Mouse (Mus musculus): ENCODE measurements around the gene Nav2. TPM values are rescaled to one million over a fixed set of nuclear protein-coding genes. Genes with fewer than 3 reads are reported as not detected.

Nav2 gene
- total and polyA plus RNA-seq, 3 experiments = under 0.01 TPM; not detected in 2

DNA sequence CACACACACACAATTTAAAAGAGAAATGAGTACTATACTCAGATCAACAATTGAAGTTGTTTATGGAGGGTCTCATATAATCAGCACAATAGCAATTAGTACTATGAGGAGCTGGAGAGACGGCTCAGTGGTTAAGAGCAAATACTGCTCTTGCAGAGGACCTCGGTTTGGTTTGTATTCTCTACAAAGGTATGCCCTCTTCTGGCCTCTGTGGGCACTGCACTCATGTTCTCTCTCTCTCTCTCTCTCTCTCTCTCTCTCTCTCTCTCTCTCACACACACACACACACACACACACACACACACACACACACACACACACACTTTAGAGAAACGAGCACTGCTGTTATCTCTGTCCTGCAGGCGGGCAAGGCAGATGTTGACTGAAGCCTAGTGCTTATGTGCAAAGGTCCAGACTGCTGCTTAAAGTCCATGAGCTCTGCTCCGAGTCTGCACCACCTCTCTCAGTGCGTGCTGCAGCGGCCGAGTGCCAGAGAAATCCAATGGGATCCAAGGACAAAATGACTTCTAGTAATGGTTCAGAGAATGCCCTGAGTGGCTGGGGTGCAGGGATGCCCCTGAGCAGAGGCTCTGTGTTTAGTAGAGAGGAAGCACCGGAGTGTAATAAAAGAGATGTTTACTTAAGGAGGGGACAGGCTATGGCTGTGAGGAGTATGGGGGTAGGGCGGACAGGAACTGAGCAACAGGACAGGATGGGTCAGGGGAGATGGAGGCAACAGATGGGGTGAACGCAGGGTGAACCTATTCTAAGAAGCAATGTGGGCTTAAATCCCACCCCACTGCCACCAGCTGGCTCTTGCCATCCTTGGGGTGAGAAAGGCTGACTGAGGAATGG, 375.2 kb downstream of the Nav2 start:
- Histone ChIP-seq H3K9ac (ENCODE audit: insufficient read depth, low read depth) (no peak overlapping the region), H3K79me2 (replicated peaks; ENCODE audit: control insufficient read depth, extremely low read depth, insufficient read depth, poor library complexity, severe bottlenecking) (no peaks in the 10 kb centered on the region), H3K9me3 (replicated peaks; ENCODE audit: low read length) (no peaks in the 10 kb centered on the region), H3K27ac (ENCODE audit: insufficient read depth, low read depth) (no peak overlapping the region), H3K27me3 (replicated peaks) (peaks cover 51% of the 10 kb centered on the region), H3K36me3 (replicated peaks in 1 of 2; ENCODE audit: control insufficient read depth in 1 of 2, insufficient read depth in 1 of 2, low read length in 1 of 2) (no peaks in the 10 kb centered on the region), H3K4me1 (ENCODE audit: control insufficient read depth in 1 of 2, insufficient read depth in 2 of 2) (no peaks in the 10 kb centered on the region), H3K4me3 (replicated peaks in 1 of 3; ENCODE audit: low read depth in 2 of 3, low read length in 2 of 3, poor library complexity in 1 of 3) (no peak overlapping the region), H3K4me2 (ENCODE audit: insufficient read depth, low read depth, poor library complexity, severe bottlenecking) (no peak overlapping the region)
- DNase-seq (ENCODE audit: extremely low read depth) = no peak
- TF ChIP-seq CHD2 (IDR thresholded peaks at IDR 0.05; ENCODE audit: low read length) (no peak), MAX (IDR thresholded peaks at IDR 0.05; ENCODE audit: low read length) (no peak), BHLHE40 (IDR thresholded peaks at IDR 0.05; ENCODE audit: low read depth, low read length) (no peak), TCF12 (IDR thresholded peaks at IDR 0.05; ENCODE audit: low read depth, low read length) (no peak), JUN (IDR thresholded peaks at IDR 0.05; ENCODE audit: insufficient read depth, low read depth, low read length) (no peak), ZKSCAN1 (IDR thresholded peaks at IDR 0.05; ENCODE audit: borderline replicate concordance, low read depth, low read length) (no peak), GABPA (IDR thresholded peaks at IDR 0.05; ENCODE audit: insufficient replicate concordance, low read depth, low read length) (no peak), NELFE (IDR thresholded peaks at IDR 0.05; ENCODE audit: low read depth, low read length) (no peak)
- in situ Hi-C loops (cut with MboI; ENCODE audit: low pct_ligation_motif_present, low pct_unique_long_range_greater_than_20kb, low sequenced_read_pairs) (no loop called here), dilution Hi-C loops (cut with MboI; ENCODE audit: extremely low pct_ligation_motif_present, extremely low pct_unique_long_range_greater_than_20kb, low sequenced_read_pairs) (no loop called here)

DNA sequence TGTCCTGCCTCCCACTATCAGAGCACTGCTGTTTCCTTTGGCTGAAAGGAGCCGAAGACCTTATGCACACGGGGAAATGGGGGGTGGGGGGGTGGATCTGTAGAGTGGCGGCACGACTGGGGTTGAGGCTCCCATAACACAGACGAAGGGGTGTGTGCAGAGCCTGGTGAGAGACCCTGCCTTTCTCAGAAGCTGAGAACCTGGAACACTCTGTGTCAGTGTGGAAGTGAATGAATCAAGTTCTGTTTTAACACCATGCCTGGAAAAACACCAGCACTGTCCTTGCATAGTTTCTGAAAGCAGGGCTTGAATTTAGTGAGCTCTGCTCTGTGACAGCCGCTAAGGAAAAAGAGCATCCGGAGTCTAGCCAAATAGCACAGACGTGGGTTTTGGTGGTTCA, 379.7 kb downstream of the Nav2 start:
- no peak overlapping the region for H3K27ac ChIP-seq (ENCODE audit: insufficient read depth, low read depth)
- no peak overlapping the region for H3K4me2 ChIP-seq (ENCODE audit: insufficient read depth, low read depth, poor library complexity, severe bottlenecking)
- in situ Hi-C loops (cut with MboI; ENCODE audit: low pct_ligation_motif_present, low pct_unique_long_range_greater_than_20kb, low sequenced_read_pairs) (no loop called here), dilution Hi-C loops (cut with MboI; ENCODE audit: extremely low pct_ligation_motif_present, extremely low pct_unique_long_range_greater_than_20kb, low sequenced_read_pairs) (no loop called here)
- DNase-seq (ENCODE audit: extremely low read depth) = no peak
- H3K27me3 ChIP-seq (replicated peaks) = peaks cover 24% of the 10 kb centered on the region
- no peak overlapping the region for H3K9ac ChIP-seq (ENCODE audit: insufficient read depth, low read depth)
- H3K4me3 ChIP-seq (replicated peaks in 1 of 3; ENCODE audit: low read depth in 2 of 3, low read length in 2 of 3, poor library complexity in 1 of 3) = no peak overlapping the region
- TF ChIP-seq MAX (IDR thresholded peaks at IDR 0.05; ENCODE audit: low read length) = no peak
- no peak for TF ChIP-seq SIN3A (IDR thresholded peaks at IDR 0.05; ENCODE audit: low read length)
- TF ChIP-seq E2F4 (IDR thresholded peaks at IDR 0.05; ENCODE audit: insufficient replicate concordance, low read depth, low read length) = no peak
- no peak for TF ChIP-seq ZMIZ1 (IDR thresholded peaks at IDR 0.05; ENCODE audit: low read depth, low read length)
- H3K4me1 ChIP-seq (ENCODE audit: control insufficient read depth in 1 of 2, insufficient read depth in 2 of 2) = no peaks in the 10 kb centered on the region
- peaks cover 11% of the 10 kb centered on the region for H3K9me3 ChIP-seq (replicated peaks; ENCODE audit: low read length)
- no peaks in the 10 kb centered on the region for H3K79me2 ChIP-seq (replicated peaks; ENCODE audit: control insufficient read depth, extremely low read depth, insufficient read depth, poor library complexity, severe bottlenecking)
- no peaks in the 10 kb centered on the region for H3K36me3 ChIP-seq (replicated peaks in 1 of 2; ENCODE audit: control insufficient read depth in 1 of 2, insufficient read depth in 1 of 2, low read length in 1 of 2)

DNA sequence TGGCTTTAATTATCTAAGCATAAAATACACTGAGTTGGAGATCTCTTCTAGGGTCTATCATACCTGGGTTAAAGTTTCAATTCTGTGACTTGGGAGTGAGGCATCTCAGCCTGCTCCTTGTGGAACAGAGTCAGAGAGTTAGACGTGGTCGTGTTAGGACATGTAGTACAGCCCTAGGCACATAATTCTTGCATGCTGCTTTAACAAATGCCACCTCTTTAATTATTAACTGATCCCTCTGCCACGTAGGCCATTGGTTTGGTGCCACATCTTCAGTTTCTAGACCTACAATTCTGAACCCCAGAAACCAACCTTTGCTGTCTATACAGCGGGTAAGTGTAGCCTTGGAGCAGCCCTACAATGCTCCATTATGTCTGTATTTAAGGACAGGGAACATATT, 381.8 kb downstream of the Nav2 start:
- no peak for DNase-seq (ENCODE audit: extremely low read depth)
- Histone ChIP-seq H3K27me3 (replicated peaks) (peaks cover 29% of the 10 kb centered on the region), H3K9me3 (replicated peaks; ENCODE audit: low read length) (peaks cover 14% of the 10 kb centered on the region), H3K4me3 (replicated peaks in 1 of 3; ENCODE audit: low read depth in 2 of 3, low read length in 2 of 3, poor library complexity in 1 of 3) (no peak overlapping the region), H3K36me3 (replicated peaks in 1 of 2; ENCODE audit: control insufficient read depth in 1 of 2, insufficient read depth in 1 of 2, low read length in 1 of 2) (no peaks in the 10 kb centered on the region), H3K79me2 (replicated peaks; ENCODE audit: control insufficient read depth, extremely low read depth, insufficient read depth, poor library complexity, severe bottlenecking) (no peaks in the 10 kb centered on the region), H3K4me1 (ENCODE audit: control insufficient read depth in 1 of 2, insufficient read depth in 2 of 2) (no peaks in the 10 kb centered on the region), H3K4me2 (ENCODE audit: insufficient read depth, low read depth, poor library complexity, severe bottlenecking) (no peak overlapping the region), H3K9ac (ENCODE audit: insufficient read depth, low read depth) (no peak overlapping the region), H3K27ac (ENCODE audit: insufficient read depth, low read depth) (no peak overlapping the region)
- dilution Hi-C loops (cut with MboI; ENCODE audit: extremely low pct_ligation_motif_present, extremely low pct_unique_long_range_greater_than_20kb, low sequenced_read_pairs) = no loop called here
- TF ChIP-seq NELFE (IDR thresholded peaks at IDR 0.05; ENCODE audit: low read depth, low read length) (no peak), SIN3A (IDR thresholded peaks at IDR 0.05; ENCODE audit: low read length) (no peak), EP300 (IDR thresholded peaks at IDR 0.05; ENCODE audit: low read length) (no peak)
- in situ Hi-C loops (cut with MboI; ENCODE audit: low pct_ligation_motif_present, low pct_unique_long_range_greater_than_20kb, low sequenced_read_pairs) = no loop called here
